Mouse (Mus musculus): ENCODE measurements around the gene Sstr2.

DNA sequence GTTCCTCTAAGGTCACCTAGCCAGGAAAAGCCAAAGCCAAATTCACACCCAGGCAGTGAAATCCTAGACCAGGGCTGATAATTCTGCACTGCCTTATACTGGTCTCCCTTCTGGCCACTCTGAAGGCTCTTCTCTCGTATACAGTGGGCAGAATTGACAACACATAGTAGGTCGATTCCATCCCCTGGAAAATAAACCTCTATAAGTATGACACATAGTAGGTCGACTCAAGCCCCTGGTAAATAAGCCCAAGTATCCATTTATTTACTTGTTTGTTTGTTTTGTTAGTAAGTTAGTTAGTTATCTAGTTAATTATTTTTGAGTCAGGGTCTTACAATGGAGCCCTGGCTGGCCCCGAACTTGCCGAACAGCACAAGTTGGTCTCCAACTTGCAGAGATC, 24.0 kb upstream of the Sstr2 start:
- no peak for TF ChIP-seq CTCF (IDR thresholded peaks at IDR 0.05; ENCODE audit: low read depth)
- no peak for TF ChIP-seq EP300 (IDR thresholded peaks at IDR 0.05; ENCODE audit: low read depth)
